Mouse (Mus musculus) lung, embryonic 15.5 days (tissue): Measurements from ENCODE around the gene Slc25a43. TPM values are rescaled to one million over a fixed set of nuclear protein-coding genes. Genes with fewer than 3 reads are reported as not detected.

ENCODE experiments used
- ATAC-seq: fragments of 200-750 bp; cut with Nextera tagmentation; 2 replicates; pipeline ENCODE4 v1.8.0; 2017; ENCODE audit warnings: moderate number of reproducible peaks, borderline replicate concordance; ENCODE audit not compliant: low FRiP score, low TSS enrichment; ENCODE audit errors: extremely low read depth
- H3K27ac ChIP-seq: fragments of 300-500 bp; sonication (generic); 2 replicates; pipeline ENCODE4 v1.5.1; 2015; ENCODE audit warnings: moderate library complexity, mild to moderate bottlenecking, inconsistent platforms
- H3K27me3 ChIP-seq: fragments of 300-500 bp; sonication (generic); 2 replicates; pipeline ENCODE4 v1.6.1; 2015; ENCODE audit warnings: inconsistent platforms
- H3K36me3 ChIP-seq: fragments of 300-500 bp; sonication (generic); 2 replicates; pipeline ENCODE4 v1.6.1; 2015; ENCODE audit warnings: inconsistent platforms
- H3K4me1 ChIP-seq: fragments of 300-500 bp; sonication (generic); 2 replicates; pipeline ENCODE4 v1.6.1; 2015; ENCODE audit warnings: inconsistent platforms
- H3K4me2 ChIP-seq: fragments of 300-500 bp; sonication (generic); 2 replicates; pipeline ENCODE4 v1.6.1; 2015; ENCODE audit warnings: inconsistent platforms, mild to moderate bottlenecking, moderate library complexity
- H3K4me3 ChIP-seq: fragments of 300-500 bp; sonication (generic); 2 replicates; pipeline ENCODE4 v1.5.1; 2015; ENCODE audit warnings: mild to moderate bottlenecking, inconsistent platforms
- H3K9ac ChIP-seq: fragments of 300-500 bp; sonication (generic); 2 replicates; pipeline ENCODE4 v1.6.1; 2015; ENCODE audit warnings: inconsistent platforms
- H3K9me3 ChIP-seq: fragments of 300-500 bp; sonication (generic); 2 replicates; pipeline ENCODE4 v1.6.1; 2016; ENCODE audit warnings: inconsistent platforms
- WGBS: fragments of 180-500 bp; shearing (Covaris S2); methylation state at CpG from one replicate; pipeline ENCODE4 v1.1.7; 2015; 5-methylcytosine and 5-hydroxymethylcytosine counted together
- polyA plus RNA-seq: library from polyadenylated mRNA; unstranded; fragments of >200 nt; fragmentation: Nextera tagmentation; extraction: Ambion mirVana; gene quantifications from 2 replicates; pipeline ENCODE4 v1.2.1, GENCODE M21; 2015

Slc25a43 gene
- polyA plus RNA-seq, 1 experiment from 2014 or later, result 2.2 TPM

DNA sequence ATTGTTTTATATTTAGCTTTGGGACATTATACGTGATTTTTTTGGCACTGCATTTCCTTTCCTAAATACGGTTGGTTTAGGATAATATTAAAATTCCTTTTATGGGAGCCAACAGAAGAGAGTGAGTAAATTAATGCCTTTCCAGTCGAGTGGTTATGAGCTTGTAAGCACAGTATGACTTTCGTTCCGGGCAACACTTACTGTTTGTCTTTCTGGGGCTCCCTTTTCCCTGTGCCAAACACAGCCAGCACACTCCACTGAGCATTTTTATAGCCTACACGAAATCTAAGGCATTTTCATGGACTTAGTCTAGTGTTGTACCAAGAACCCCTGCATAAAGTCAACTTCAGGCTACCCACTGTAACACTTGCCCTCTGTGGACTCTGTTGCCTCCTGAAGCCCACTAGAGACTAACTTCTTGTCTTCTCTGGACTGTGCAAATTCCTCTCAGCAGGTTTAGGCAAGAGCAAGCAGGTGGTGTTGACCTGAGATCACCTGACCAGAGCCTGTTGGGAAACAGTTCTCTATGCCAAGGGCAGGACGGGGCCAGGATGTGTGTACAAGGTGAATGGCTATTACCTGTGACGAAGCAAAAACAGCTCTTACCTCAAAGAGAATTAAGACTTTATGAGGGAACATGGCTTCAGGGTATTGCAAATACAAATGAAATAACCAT lies 70.8 kb downstream of the Slc25a43 start:
- no peak for ATAC-seq
- Histone ChIP-seq H3K27ac (peak overlapping the region; percentile 41; the same call in 1 of the 2 replicates), H3K36me3 (no peaks in the 10 kb centered on the region), H3K9ac (no peak overlapping the region), H3K9me3 (no peaks in the 10 kb centered on the region), H3K4me2 (no peak overlapping the region), H3K27me3 (no peaks in the 10 kb centered on the region), H3K4me1 (peaks cover 4% of the 10 kb centered on the region; the same call in 1 of the 2 replicates), H3K4me3 (no peak overlapping the region)
- 61% methylated on average over 8 of the region's 8 CpGs for WGBS

DNA sequence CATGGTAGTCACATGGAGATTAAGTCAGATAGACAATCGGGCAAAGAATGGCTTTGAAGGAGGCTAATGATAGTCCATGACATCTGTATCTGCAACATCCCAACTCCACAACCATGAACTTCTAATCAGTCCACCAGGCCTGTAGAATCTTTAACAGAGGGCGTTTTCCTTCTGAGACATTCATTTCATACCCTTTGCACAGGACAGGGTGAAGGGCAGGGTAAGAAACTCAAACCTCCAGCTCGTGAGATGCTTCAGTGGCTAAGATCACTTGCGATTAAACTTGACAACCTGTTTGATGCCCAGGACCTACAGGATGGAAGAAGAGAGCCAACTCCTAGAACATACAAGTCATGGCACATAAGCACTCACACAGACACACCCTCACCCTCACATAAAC lies 71.6 kb downstream of the Slc25a43 start:
- Histone ChIP-seq H3K9me3 (no peaks in the 10 kb centered on the region), H3K27ac (no peak overlapping the region), H3K27me3 (no peaks in the 10 kb centered on the region), H3K4me2 (no peak overlapping the region), H3K36me3 (no peaks in the 10 kb centered on the region), H3K9ac (no peak overlapping the region), H3K4me3 (no peak overlapping the region), H3K4me1 (peaks cover 4% of the 10 kb centered on the region; the same call in 1 of the 2 replicates)
- 73% methylated on average over 4 of the region's 4 CpGs for WGBS
- ATAC-seq, result no peak

DNA sequence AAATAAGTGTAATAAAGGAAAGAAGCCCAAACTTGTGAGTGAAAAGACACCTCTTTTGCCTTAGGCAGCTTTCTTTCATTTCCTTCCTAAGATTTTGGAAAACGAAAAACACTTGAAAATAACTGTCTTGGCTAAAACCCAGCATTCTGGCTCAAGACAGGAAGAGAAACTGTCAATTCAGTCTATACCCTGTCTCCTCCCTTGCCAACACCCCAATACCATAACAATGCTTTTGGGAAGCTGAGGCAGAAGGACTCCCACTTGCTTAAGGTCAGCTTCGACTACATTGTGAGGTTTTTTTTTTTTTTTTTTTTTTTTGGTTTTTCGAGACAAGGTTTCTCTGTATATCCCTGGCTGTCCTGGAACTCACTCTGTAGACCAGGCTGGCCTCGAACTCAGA lies 72.0 kb downstream of the Slc25a43 start:
- Histone ChIP-seq H3K4me2 (no peak overlapping the region), H3K27me3 (no peaks in the 10 kb centered on the region), H3K4me3 (no peak overlapping the region), H3K9me3 (no peaks in the 10 kb centered on the region), H3K9ac (no peak overlapping the region), H3K27ac (no peak overlapping the region), H3K36me3 (no peaks in the 10 kb centered on the region), H3K4me1 (peaks cover 4% of the 10 kb centered on the region; the same call in 1 of the 2 replicates)
- WGBS, result 71% methylated on average over 3 of the region's 4 CpGs
- no peak for ATAC-seq

DNA sequence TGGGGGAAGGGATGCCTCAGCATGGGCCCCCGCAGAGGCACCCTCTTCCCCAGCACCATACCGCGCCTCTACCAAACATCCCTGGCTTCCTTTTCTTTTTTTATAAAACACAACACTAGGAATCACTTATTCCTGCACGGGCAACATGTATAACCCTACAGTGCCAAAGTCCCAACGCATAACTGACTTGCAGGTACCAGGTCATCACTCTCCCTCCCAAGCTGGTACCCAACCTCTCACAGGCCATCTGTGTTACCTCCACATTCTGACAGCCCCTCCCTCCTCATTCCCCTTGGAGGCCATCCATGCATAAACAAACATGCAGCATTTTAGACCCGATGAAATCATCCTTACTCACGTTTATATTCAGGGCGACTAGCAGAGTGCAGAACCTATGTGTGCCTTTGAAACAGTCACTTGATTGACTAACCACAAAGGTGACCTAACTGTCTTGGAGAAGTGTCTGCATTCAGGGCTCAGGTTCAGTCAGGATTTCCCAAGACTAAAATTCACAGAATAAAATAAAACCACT lies 73.0 kb downstream of the Slc25a43 start:
- 32% methylated on average over 8 of the region's 8 CpGs for WGBS
- H3K4me2 ChIP-seq, result peak overlapping the region; percentile 48
- no peaks in the 10 kb centered on the region for H3K9me3 ChIP-seq

DNA sequence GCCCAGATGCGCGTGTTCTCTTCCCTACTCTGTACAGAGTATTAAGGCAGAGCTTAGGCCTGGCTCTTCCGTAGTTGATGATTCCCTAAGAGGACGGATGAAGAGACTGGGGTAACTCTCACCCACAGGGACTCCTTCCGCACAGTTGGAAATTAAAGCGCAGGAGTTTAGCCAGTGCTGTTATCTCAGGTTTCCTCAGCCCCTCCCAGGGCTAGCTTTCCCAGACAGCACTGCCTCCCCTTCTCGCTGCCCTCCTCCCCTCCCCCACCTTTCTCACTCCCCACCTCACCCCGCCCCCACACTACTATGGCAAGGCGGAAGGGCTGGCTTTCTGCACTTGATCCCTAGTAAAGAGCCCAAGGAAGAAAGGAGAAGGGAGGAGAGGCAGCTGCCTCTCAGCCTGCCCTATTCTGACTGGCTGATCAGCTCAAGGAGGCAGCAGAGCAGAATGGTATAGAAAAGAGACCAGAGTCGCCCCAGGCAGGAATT lies 73.5 kb downstream of the Slc25a43 start:
- H3K4me1 ChIP-seq, result peaks cover 4% of the 10 kb centered on the region; the same call in 1 of the 2 replicates
- no peaks in the 10 kb centered on the region for H3K36me3 ChIP-seq
- H3K4me2 ChIP-seq, result peak overlapping the region; percentile 48
- H3K9me3 ChIP-seq, result no peaks in the 10 kb centered on the region
- H3K9ac ChIP-seq, result no peak overlapping the region
- peak overlapping the region; percentile 37 for H3K27ac ChIP-seq
- 10% methylated on average over 9 of the region's 10 CpGs for WGBS
- H3K4me3 ChIP-seq, result peak overlapping the region; percentile 17; the same call in 1 of the 2 replicates
- ATAC-seq, result peak; percentile 80
- H3K27me3 ChIP-seq, result no peaks in the 10 kb centered on the region

More for the DNA sequence above, 73.0 kb downstream of the Slc25a43 start:
- H3K27me3 ChIP-seq, result no peaks in the 10 kb centered on the region
- peak overlapping the region; percentile 37; the same call in 1 of the 2 replicates for H3K27ac ChIP-seq
- H3K4me3 ChIP-seq, result no peak overlapping the region
- no peak overlapping the region for H3K9ac ChIP-seq
- H3K36me3 ChIP-seq, result no peaks in the 10 kb centered on the region
- H3K4me1 ChIP-seq, result peaks cover 4% of the 10 kb centered on the region; the same call in 1 of the 2 replicates
- no peak; the same call in 1 of the 2 replicates for ATAC-seq

DNA sequence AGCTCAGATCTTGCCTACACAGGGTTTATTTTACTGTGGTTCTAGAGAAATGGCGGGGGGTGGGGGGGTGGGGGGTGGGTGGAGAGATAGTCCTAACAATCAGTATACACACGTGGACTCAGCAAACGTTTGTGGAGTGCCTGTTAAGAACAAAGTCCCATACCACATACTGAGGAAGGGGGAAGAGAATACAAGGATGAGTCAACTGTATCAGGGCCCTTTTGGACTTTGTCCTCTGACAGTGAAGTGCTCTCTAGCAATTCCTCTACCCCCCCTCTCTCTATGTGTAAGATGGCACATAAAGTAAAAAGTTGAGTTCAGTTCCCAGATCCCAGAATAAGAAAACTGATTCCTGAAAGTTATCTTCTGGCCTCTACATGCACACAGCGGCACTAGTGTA lies 76.1 kb downstream of the Slc25a43 start:
- Histone ChIP-seq H3K9ac (no peak overlapping the region), H3K4me1 (peaks cover 4% of the 10 kb centered on the region; the same call in 1 of the 2 replicates), H3K9me3 (no peaks in the 10 kb centered on the region), H3K36me3 (no peaks in the 10 kb centered on the region), H3K4me2 (no peak overlapping the region), H3K4me3 (no peak overlapping the region), H3K27ac (no peak overlapping the region), H3K27me3 (no peaks in the 10 kb centered on the region)
- ATAC-seq, result no peak
- WGBS, result 48% methylated on average over 4 of the region's 4 CpGs

DNA sequence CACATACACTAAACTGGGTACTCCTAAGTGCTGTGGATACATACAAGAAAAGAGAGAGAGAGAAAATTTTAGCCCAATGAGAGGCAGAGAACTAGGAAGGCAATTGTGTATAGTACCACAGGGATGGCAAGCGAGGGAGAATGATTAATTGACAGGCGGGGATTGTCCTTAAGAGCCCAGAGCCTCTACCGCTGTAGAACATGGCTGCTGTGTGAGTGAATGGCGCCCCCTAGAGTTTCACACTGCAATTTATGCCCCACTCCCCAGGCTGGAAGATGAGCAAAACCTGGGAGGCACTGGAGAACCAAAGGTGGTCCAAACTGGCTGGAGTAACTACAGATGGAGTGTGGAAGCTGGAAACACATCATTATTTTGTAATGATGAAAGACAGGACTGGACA lies 76.7 kb downstream of the Slc25a43 start:
- Histone ChIP-seq H3K36me3 (no peaks in the 10 kb centered on the region), H3K27ac (no peak overlapping the region), H3K4me2 (no peak overlapping the region), H3K27me3 (no peaks in the 10 kb centered on the region), H3K4me3 (no peak overlapping the region), H3K4me1 (peaks cover 4% of the 10 kb centered on the region; the same call in 1 of the 2 replicates), H3K9ac (no peak overlapping the region), H3K9me3 (no peaks in the 10 kb centered on the region)
- 22% methylated on average over 4 of the region's 4 CpGs for WGBS
- no peak; the same call in 1 of the 2 replicates for ATAC-seq

DNA sequence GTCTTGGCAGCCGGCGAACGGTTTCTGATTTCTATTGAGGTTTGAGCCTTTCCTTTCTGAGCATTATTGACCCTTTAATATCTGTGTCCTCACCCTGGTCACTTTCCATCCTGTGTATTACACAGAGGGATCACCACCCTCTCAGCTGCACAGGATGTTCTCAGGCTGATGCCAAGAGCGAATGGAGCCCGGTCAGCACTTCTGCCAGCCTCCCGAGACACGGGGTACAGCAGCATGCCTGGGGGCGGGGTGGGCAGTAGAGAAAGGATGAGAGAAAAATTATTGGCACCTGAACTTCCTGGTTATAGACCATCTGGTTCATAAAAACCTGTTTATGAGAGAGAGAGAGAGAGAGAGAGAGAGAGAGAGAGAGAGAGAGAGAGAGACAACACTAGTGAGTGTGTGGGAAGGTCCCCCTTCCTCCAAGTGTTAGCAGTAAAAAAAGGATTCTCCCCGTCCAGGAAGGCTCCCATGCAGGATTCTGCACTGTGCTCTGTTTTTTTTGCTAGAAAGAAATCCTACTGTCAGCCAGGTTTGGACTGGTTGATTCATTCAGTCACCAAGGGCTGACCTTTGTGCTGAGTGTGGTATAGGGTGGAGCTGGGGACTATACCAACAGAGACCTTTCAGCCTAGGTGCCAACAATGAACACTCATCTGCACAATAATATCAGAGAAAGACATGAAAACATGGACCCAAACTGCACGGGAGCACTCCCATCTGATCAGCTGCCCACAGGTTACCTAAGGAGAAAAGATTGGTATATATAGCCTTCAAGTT lies 80.7 kb downstream of the Slc25a43 start:
- Histone ChIP-seq H3K27me3 (no peaks in the 10 kb centered on the region), H3K4me2 (no peak overlapping the region), H3K36me3 (no peaks in the 10 kb centered on the region), H3K9ac (no peak overlapping the region), H3K4me3 (no peak overlapping the region), H3K4me1 (no peaks in the 10 kb centered on the region), H3K9me3 (no peaks in the 10 kb centered on the region), H3K27ac (no peak overlapping the region)
- ATAC-seq, result no peak
- 77% methylated on average over 10 of the region's 10 CpGs for WGBS

DNA sequence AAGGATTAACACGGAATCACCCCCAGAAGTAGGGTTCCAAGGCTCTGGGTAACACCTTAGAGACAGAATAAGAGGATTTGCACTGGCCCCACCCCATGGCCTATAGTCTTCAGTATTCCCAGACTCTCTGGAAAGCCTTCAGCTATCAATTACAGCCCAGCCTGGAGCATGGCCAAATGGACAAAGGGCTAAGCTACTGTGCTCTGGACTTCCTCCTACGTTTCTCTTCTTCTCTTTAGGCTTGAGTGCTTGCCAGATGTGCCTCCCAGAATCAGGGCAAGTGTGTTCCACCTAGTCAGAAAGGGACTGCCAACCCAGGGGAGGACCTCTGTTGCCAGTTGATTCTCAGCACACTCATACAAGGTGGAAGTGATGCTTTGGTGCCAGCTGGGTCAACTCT lies 81.6 kb downstream of the Slc25a43 start:
- 49% methylated on average over 2 of the region's 2 CpGs for WGBS
- Histone ChIP-seq H3K27ac (no peak overlapping the region), H3K9me3 (no peaks in the 10 kb centered on the region), H3K36me3 (no peaks in the 10 kb centered on the region), H3K4me3 (no peak overlapping the region), H3K27me3 (no peaks in the 10 kb centered on the region), H3K4me1 (no peaks in the 10 kb centered on the region), H3K9ac (no peak overlapping the region), H3K4me2 (no peak overlapping the region)
- no peak for ATAC-seq
